Mouse (Mus musculus) thymus, postnatal 4 days (tissue): ENCODE measurements at regions not wholly inside any gene's neighbourhood (a gene's known extent, or its start where the extent isn't known, plus 50 kb on each side); places are given as distances from the start of the nearest gene placed in this dataset.
"Not testable (repeated sequence)": the region's sequence is repeated elsewhere in the genome, so short reads cannot be mapped to it uniquely, and the experiment has no call there.

ENCODE experiments used
- DNase-seq: peaks from one replicate; pipeline ENCODE4 v3.0.0; 2021

- DNase-seq, result no peak
Measured at GRCm38 (mm10) chr3:18746206-18746605, 798.0 kb downstream of the Cypt12 start.

- DNase-seq, result no peak
Measured at GRCm38 (mm10) chr3:18746898-18747297, 798.7 kb downstream of the Cypt12 start.

GRCm38 (mm10) chr3:18751660-18752259 lies 803.5 kb downstream of the Cypt12 start:
- DNase-seq, result no peak

GRCm38 (mm10) chr3:18764301-18765078 lies 816.3 kb downstream of the Cypt12 start:
- no peak for DNase-seq

GRCm38 (mm10) chr3:18778481-18778880 lies 830.3 kb downstream of the Cypt12 start:
- no peak for DNase-seq

GRCm38 (mm10) chr3:18787531-18788176 lies 839.4 kb downstream of the Cypt12 start:
- DNase-seq, result no peak

- no peak for DNase-seq
Measured at GRCm38 (mm10) chr3:18802794-18803193, 825.7 kb downstream of the 1700064H15Rik start.

GRCm38 (mm10) chr3:18828788-18829320 lies 799.6 kb downstream of the 1700064H15Rik start:
- not testable (repeated sequence) for DNase-seq

- DNase-seq, result no peak
Measured at GRCm38 (mm10) chr3:18868117-18868739, 760.2 kb downstream of the 1700064H15Rik start.

GRCm38 (mm10) chr3:18868758-18869157 lies 759.7 kb downstream of the 1700064H15Rik start:
- DNase-seq, result no peak

- no peak for DNase-seq
Measured at GRCm38 (mm10) chr3:18877060-18877459, 751.4 kb downstream of the 1700064H15Rik start.

GRCm38 (mm10) chr3:18877572-18877971 lies 750.9 kb downstream of the 1700064H15Rik start:
- no peak for DNase-seq

GRCm38 (mm10) chr3:18881186-18881585 lies 747.3 kb downstream of the 1700064H15Rik start:
- no peak for DNase-seq

GRCm38 (mm10) chr3:18892813-18893212 lies 735.7 kb downstream of the 1700064H15Rik start:
- no peak for DNase-seq

- DNase-seq, result no peak
Measured at GRCm38 (mm10) chr3:18905769-18906168, 722.7 kb downstream of the 1700064H15Rik start.

GRCm38 (mm10) chr3:18906210-18906609 lies 722.3 kb downstream of the 1700064H15Rik start:
- no peak for DNase-seq

GRCm38 (mm10) chr3:18908737-18909136 lies 719.7 kb downstream of the 1700064H15Rik start:
- no peak for DNase-seq

GRCm38 (mm10) chr3:18928401-18929104 lies 699.9 kb downstream of the 1700064H15Rik start:
- no peak for DNase-seq

GRCm38 (mm10) chr3:18929105-18929492 lies 699.4 kb downstream of the 1700064H15Rik start:
- DNase-seq, result no peak

- no peak for DNase-seq
Measured at GRCm38 (mm10) chr3:18932983-18933726, 695.3 kb downstream of the 1700064H15Rik start.

- no peak for DNase-seq
Measured at GRCm38 (mm10) chr3:18934891-18935290, 693.6 kb downstream of the 1700064H15Rik start.
